Mouse (Mus musculus) CD8-positive naive resting alpha-beta T cell, adult 2 months (primary cell): ENCODE data around the gene Tbc1d8.
A peak's percentile ranks its signal among the peaks of the same experiment; 100 is the strongest.

ENCODE experiments used
- DNase-seq, 2 experiments: peaks; one replicate each; pipeline ENCODE4 v3.0.0; 2022; ENCODE audit warnings: low read depth in 2 of 2, low spot score in 2 of 2

The Tbc1d8 gene

DNA sequence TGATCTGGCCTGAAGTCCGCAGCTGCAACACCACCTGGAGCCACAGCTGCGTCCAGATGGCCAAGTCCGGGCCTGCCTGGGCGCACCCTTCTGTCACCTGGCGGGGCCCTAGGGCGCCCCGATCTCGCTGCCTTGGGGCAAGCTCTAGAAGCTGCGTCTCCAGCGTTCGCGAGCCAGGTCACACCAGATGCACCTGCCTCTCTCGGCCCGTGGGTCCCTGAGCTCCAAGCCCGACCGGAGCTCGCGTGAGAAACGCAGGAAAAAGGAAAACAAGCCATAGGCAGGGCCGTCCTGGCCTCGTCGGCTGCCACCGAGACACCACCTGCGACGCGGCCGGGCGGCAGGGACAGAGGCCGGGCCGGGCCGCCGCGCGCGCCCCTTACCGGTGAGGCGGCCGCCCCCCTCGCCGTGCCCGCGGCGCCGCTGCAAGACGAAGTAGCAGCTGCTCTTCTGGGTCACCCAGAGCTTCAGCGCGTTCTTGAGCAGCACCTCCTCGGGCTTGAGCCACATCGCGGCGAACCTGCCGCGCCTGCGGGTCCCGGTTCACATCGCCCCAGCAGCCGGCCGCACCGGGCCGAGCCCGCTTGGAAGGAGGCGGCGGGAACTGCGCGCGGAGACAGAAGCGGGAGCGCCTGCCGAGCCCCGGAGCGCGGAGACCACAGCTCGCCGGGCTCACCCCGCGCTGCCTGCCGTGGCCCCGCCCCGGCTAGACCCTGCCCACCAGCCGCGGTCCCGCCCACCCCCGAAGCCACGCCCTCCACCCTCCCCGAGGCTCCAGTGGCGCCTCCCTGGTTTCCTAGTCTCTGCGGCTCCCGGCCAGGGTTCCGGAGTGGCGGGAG is at the start of gene Tbc1d8:
Tbc1d8 (minus strand) TSS at position 699 of the 839 bp plus-strand sequence.
- peak; percentile 27 to 39 for DNase-seq

DNA sequence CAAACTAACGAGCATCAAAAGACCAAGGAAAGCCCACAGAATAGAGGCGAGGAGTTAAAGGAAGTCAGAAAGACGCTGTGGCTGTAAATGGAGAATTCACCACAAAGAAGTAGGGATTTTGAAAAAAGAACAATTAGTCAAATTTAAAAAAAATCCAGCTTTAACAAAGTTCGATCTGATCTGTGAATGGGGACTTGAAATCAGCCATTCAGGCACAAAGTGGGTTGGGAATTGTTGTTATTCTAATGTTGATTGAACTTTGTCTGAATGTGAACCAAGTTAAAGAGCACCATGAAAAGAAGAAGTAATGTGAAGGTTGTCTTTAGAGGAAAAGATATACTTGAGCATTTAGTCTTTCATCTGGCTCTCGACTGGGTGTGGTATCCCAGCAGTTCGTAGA is 49.8 kb upstream of the Tbc1d8 start:
- DNase-seq: no peak

DNA sequence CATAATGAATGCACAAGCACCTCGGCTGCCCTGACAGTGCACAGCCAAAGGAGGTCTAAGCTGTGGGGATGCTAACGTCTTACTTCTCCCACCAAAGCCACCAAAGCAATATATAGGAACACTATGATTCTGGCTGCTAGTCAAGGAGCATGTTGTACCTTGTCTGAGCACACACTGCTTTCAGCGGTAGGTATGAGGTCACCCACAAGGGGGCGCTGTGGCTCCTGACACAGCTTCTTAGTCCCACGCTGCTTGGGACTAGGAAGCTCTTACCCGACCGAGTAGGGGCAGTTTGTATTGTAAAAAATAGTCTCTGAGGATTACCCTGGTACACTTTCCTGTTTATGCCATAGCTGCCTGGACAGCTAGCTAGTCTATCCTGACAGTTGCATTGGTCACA is 48.9 kb upstream of the Tbc1d8 start:
- DNase-seq: peak; percentile 75 to 81

DNA sequence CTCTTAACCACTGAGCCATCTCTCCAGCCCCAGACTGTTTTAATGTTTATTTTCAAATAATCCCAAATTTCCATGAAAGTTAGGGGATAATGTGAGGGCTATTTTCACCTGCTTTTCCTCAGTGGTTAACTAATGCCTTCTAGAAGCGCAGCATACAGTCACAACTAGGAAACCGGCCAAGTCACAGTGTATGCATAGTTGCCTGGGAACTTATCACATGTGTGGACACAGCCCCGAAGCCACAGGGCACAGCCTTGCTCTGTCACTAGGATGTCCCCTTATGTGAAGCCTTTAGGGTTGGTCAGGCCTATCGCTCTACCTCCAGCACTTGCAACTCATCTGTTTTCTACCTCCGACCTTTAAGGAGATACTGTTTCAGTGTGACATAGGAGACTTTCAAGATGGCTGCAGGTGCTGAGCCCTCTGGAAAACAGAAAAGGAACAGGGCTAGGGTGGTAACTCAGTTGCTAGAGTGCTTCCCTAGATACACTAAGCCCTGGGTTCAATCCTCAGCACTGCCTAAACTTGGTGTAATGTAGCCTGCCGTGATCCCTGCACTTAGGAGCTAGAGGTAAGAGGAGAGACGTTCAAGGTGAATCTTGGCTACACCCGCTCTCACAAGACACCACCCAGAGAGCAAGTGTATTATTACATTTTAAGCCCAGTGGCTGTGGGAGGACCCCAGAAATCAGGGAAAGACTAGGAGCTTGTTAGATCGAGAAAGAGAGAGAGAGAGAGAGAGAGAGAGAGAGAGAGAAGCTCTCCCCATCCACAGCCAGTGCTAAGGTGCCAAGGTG is 48.0 kb upstream of the Tbc1d8 start:
- DNase-seq: no peak

DNA sequence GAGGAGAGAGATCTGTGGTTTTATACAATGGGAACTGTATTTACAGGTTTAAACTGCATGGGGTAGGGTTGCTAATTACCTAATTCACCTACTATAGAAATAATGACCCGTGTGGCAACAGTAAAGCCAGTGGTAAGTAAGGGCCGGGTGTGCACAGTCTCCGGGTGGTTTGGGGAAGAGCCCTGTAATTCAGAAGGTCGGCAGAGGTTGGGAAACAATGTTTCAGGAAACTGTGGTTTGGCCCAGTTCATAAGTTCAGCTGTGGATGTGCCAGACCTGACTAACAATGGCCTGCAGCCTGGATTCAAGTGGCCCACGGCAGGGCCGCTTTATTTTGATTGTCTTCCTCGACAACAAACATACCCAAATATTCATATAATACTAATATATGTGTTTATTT is 47.2 kb upstream of the Tbc1d8 start:
- DNase-seq: no peak

DNA sequence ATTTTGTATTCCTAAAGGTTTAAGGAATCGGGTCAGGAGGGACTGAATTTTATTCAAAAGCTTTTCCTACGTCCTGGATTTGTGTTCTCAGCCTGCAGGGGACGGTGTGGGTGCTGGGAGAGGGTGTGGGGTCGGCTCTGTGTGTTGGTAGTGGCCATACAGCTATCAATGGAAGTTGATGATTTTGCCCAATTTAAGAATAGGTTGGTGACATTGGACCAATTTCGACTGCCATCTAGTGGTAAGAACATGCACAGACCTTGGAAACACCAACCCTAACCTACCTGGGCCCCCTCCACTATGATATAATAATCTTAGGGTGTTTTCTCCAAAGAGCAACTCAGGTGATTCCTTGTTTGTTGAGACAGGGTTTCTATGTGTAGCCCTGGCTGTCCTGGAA is 44.0 kb upstream of the Tbc1d8 start:
- peak in 1 of 2 experiments; percentile 46 for DNase-seq

DNA sequence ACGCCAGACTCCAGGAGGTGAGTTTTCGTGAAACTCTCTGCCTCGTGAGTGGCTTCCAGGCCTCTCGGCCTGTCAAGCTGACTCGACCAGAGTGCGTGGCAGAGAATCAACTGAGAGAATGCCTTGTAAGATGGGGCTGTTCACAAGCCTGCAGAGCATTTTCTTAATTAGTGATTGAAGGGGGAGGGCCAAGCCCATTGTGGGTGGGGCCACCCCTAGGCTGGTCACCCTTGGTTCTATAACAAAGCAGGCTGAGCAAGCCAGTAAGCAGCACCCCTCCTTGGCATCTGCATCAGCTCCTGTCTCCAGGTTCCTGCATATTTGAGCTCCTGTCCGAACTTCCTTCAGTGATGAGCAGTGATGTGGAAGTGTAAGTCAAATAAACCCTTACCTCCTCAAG is 42.8 kb upstream of the Tbc1d8 start:
- no peak for DNase-seq

DNA sequence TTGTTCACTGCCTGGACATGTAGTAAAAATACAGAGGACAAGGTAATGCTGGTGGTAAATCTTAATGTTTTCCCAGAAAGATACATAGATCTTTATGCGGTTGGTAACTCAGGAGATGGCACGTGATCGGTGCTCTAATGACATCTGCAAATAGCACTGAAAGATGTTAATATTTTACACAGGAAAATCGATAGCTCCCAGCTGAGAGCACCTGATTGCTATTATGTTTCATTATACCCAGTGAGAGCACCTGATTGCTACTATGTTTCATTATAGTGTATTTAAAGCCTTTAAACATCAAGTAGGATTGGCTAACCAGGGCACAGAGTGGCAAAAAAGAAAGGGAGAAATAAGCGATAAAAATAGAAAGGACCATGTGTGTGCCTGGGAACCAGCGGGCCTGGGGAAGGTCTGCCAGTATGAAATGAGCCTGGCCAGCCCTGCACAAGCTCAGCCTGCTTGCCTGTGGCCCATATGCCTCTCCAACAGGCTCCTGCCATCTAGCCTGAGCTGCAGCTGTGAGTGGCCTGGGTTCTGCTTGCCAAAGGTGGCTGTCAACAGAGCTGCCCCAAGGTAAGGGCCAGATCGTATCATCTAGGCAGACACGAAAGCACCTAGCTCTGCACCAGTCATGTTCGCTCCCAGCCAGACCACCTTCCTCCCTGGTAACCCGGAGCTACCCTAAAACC is 36.9 kb upstream of the Tbc1d8 start:
- DNase-seq: no peak

DNA sequence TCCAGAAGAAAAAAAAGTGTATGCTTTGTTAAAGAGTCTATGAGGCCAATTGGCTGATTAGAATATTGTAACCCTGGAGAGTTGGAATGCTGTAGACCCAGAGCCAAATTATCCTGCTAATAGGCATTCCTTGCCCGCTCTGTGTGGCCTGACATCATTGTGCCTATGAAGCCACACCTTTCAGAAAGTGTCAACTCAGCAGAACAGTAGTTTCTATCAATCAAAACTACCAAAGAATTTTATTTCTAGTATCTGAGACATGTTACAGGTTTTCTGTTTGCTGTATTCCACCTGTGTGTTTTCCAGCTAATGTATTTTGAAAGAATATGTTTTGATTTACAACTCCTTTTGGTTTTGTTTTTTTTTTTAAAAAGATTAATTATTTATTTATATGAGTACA is 33.6 kb upstream of the Tbc1d8 start:
- DNase-seq: no peak

DNA sequence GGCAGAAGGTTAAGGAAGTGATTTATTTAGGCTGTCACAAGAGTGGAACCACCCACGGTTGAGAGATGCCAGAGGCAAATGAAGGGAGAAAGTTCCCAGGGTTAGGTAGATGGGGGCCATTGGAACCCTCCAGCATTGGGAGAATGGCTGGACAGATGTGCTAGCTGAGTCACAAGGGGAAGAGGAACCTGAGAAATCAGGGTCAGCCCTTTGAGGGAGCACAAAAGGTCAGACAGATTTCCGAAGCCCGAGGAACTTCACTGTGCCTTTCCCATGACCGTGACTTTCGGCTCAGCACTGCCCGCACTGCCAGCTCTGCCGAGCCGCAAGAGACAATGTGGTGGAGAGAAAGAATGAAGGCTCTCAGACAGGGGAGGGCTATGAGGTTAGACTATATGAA is 33.2 kb upstream of the Tbc1d8 start:
- DNase-seq: no peak

DNA sequence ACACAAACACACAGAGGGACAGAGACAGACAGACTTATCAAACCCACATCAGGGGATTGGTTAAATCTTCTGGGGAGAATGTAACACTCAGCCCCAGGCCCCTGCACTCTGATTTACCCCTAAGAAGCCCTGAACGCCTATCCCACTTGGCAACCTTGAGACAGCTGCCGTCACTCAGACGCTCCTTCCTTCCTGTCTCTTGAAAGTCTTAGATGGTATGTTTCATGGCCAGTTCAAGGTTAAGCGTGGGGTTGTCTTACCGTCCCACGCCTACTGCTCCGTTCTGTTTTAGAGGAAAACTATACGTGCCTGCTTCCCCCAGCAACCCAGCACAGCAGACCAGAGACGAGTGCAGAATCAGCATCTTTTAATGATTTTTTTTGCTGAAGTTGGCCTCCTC is 27.0 kb upstream of the Tbc1d8 start:
- DNase-seq: no peak

DNA sequence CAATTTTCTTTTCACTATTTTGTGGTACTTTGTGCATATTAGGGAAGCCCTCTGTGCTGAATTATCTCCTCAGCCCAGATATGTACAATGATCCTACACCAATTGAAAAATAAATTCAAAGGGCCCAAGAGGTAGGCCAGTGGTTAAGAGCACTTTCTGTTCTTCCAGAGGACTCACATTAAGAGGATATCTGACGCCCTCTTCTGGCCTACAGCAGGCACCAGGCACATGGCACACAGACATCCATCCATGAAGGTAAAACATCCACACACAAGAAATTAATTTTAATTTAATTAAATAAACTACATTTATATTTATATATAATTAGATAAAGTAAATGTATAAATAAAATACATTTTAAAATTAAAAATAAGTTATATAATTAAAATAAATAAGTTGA is 25.7 kb upstream of the Tbc1d8 start:
- DNase-seq: no peak

DNA sequence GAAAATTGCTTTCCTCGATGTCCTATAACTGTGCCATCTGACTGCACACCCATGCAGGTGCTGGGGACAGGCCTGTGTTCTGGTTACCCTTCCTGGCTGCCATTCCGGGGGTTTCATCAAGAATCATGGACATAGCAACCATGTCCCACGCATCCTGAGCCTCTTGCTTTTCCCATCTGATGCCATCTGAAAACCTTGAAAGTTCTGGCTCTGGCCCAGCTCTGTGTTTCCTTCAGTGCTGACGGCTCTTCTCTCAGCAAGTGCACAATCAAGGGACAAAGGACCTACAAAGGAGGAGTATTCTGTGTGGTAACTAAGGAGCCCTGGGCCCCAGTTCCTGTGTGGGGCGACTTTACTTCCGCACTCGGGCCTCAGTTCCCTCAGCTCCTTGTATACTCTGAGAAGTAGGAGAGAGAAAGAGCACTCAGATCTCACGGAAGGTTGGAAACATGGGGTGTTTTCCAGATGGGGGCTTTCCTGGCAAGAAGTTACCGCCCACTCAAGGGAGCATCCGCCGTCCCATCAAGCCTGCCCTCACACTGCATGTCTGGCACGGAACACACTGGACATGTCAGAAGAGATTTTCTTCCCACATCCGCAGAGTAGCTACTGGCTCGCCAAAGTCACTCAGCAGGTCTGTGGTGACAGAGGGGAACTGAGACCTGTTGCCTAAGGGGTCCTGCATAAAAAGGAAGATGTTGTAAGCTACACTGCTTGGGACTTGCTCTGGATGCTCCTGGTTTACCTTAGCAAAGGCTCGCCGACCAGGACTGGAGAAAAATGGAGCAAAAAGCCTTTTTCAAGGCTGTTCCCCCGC is 24.5 kb upstream of the Tbc1d8 start:
- no peak for DNase-seq

DNA sequence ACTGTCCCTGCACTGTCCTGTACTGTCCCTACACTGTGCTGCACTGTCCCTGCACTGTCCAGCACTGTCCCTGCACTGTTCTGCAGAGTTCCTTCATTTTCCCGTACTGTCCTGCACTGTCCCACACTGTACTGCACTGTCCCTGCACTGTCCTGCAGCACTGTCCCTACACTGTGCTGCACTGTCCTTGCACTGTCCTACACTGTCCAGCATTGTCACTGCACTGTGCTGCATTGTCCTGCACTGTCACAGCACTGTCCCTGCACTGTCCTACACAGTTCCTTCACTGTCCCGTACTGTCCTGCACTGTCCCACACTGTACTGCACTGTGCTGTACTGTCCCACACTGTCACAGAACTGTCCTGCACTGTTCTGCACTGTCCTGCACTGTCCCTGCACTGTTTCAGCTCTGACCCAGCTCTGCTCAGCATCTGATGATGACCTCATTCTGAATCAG is 21.0 kb upstream of the Tbc1d8 start:
- no peak for DNase-seq

DNA sequence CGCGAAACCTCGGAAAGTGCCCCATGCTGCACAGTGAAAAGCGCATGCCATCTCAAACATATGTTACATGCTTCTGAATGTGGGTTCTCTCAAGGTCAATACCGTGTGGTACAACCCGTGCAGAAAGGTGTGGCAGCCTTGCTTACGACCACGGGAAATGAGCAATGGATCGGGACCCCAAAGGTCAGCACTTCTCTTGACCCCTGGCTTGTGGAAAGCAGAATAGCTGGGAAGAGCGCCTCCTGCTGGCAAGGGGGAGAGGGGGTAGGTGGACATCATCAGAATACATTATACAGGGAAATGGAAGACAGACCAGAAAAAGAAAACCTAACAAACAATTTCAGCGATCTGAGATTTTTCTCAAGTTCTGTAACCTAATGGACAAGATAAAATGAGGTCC is 19.2 kb upstream of the Tbc1d8 start:
- DNase-seq: no peak

DNA sequence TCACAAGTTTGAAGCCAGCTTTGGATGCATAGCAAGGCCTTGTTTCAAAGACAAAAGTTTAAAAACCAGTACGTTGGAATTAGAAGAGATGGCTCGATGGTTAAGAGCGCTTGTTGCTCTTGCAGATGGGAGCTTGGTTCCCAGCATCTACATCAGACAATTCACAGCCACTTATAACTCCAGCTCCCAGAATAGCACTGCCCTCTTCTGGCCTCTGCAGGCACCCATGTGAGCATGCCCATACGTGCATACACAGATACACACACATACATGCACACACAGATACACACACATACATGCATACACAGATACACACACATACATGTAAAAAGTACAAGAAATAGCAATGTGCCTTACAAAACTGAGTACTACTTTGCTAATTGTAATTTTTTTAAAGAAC is 18.4 kb upstream of the Tbc1d8 start:
- no peak for DNase-seq

DNA sequence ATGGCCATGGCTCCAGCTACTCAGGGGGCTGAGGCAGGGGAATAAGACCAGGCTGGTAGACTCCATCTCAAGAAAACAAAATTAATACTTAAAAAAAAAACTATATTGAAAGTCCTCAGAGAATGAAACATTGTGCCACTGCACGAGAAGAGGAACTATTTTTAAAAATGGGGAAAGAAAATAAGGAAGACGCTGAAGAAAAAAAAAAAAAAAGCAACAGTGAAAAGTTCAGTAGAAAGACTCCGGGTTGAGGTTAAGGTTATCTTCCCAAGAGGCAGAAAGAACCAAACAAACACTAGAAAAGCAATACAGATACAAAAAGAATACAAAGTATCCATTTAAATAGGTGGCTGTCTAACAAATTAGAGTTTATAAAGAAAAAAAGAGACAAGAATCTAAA is 15.1 kb upstream of the Tbc1d8 start:
- DNase-seq: no peak

DNA sequence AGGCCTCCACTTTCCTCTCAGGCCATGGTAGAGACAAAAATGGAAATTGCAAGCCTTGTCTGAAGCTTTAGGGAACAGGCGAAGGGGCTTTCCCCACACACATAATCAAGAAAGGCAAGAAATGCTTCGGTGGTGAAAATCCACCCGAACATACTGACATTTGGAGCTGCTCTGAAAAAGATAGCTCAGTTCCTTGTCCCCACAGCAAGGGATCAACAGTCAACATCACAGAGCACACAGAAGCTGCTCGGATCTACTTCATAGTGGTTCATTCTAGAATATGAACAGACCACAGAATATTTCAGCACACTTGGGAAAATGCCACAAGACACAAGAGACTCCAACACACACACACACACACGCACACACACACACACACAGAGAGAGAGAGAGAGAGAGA is 14.6 kb upstream of the Tbc1d8 start:
- no peak for DNase-seq

DNA sequence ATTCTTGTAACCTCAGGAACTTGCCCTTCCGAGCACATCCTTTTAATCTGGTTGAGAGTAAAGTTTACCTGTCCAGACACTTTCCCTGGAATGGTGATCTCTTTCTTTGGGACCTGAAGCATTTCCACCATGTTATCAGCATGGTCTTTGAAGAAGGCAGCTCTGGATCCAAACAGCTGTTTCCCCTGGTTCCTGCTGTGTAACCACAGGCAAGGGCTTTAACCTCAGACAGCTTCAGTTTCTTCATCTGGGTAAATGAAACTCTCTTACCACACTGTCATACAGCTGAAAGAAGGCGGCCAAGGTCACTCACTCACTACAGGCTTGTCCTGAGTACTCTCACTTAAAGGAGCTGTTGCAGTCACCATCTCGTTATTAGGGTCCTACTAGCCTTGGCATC is 8.8 kb upstream of the Tbc1d8 start:
- no peak for DNase-seq

DNA sequence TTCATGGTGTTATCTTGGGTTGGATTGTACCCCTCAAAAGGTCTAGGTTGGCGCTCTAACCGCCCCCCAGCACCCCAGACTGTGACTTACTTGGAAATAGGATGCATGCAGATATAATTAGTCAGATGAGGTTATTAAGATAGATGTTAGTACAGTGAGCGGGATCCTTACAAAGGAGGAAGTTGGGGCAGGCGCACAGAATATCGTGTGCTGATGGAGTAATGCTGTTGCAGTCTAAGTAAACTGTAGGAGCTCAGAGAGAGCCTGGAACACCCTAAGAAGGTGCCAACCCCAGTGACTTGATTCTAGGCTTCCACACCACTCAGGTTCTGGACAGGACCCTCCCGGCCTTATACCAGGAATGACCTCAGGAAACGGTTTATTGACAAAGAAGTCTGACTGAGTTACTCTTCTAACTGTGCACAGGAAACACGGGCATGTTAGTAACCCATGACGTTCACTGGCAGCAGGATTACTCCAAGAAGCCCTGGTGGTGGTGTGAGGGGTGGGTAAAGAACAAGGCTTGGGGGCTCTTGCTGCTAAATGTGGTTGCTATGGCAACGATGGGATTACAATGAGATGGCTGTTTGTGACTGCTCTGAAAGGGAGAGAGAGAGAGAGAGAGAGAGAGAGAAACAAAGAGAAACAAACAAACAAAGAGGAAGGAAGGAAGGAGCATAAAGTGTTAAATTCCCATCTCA is 3.7 kb upstream of the Tbc1d8 start:
- no peak for DNase-seq
